Mouse (Mus musculus) stomach, embryonic 15.5 days (tissue): ENCODE measurements around the gene Ttbk2. TPM values are rescaled to one million over a fixed set of nuclear protein-coding genes. Genes with fewer than 3 reads are reported as not detected.
A peak's percentile ranks its signal among the peaks of the same experiment; 100 is the strongest.

ENCODE experiments used
- ATAC-seq: fragments of 200-750 bp; cut with Nextera tagmentation; 2 replicates; pipeline ENCODE4 v1.8.0; 2017; ENCODE audit warnings: low read depth, moderate number of reproducible peaks, moderate TSS enrichment; ENCODE audit not compliant: insufficient read depth, low FRiP score
- H3K27ac ChIP-seq: fragments of 300-500 bp; sonication (generic); 2 replicates; pipeline ENCODE4 v1.5.1; 2015; ENCODE audit warnings: mild to moderate bottlenecking, inconsistent platforms
- H3K27me3 ChIP-seq: fragments of 300-500 bp; sonication (generic); replicated peaks from 2 replicates; pipeline ENCODE4 v1.6.1; 2015; ENCODE audit warnings: inconsistent platforms
- H3K36me3 ChIP-seq: fragments of 300-500 bp; sonication (generic); 2 replicates; pipeline ENCODE4 v1.6.1; 2015; ENCODE audit warnings: inconsistent platforms
- H3K4me1 ChIP-seq: fragments of 300-500 bp; sonication (generic); 2 replicates; pipeline ENCODE4 v1.6.1; 2015; ENCODE audit warnings: inconsistent platforms
- H3K4me2 ChIP-seq: fragments of 300-500 bp; sonication (generic); 2 replicates; pipeline ENCODE4 v1.6.1; 2015; ENCODE audit warnings: mild to moderate bottlenecking, inconsistent platforms
- H3K4me3 ChIP-seq: fragments of 300-500 bp; sonication (generic); replicated peaks from 2 replicates; pipeline ENCODE4 v1.5.1; 2015; ENCODE audit warnings: inconsistent platforms
- H3K9ac ChIP-seq: fragments of 300-500 bp; sonication (generic); 2 replicates; pipeline ENCODE4 v1.6.1; 2015; ENCODE audit warnings: inconsistent platforms
- H3K9me3 ChIP-seq: fragments of 300-500 bp; sonication (generic); 2 replicates; pipeline ENCODE4 v1.6.1; 2016; ENCODE audit warnings: inconsistent platforms
- WGBS: fragments of 180-500 bp; shearing (Covaris S2); methylation state at CpG from one replicate; pipeline ENCODE4 v1.1.7; 2015; 5-methylcytosine and 5-hydroxymethylcytosine counted together
- polyA plus RNA-seq: library from polyadenylated mRNA; unstranded; fragments of >200 nt; fragmentation: Nextera tagmentation; extraction: Ambion mirVana; gene quantifications from 2 replicates; pipeline ENCODE4 v1.2.1, GENCODE M21; 2015

The Ttbk2 gene
- polyA plus RNA-seq, 1 experiment from 2014 or later, result 2.9 TPM

- WGBS, result 0% methylated on average over 59 of the region's 61 CpGs
- H3K36me3 ChIP-seq, result peaks cover 19% of the 10 kb centered on the region
- ATAC-seq, result peak; percentile 98
- peak overlapping the region; percentile 89 for H3K4me2 ChIP-seq
- no peaks in the 10 kb centered on the region for H3K9me3 ChIP-seq
- no peaks in the 10 kb centered on the region for H3K27me3 ChIP-seq
- peak overlapping the region; percentile 75 for H3K4me3 ChIP-seq
- H3K9ac ChIP-seq, result peak overlapping the region; percentile 87
- peaks cover 17% of the 10 kb centered on the region; the same call in 1 of the 2 replicates for H3K4me1 ChIP-seq
- H3K27ac ChIP-seq, result peak overlapping the region; percentile 96
Observed at GRCm38 (mm10) chr2:120731167-120731862, 119.1 kb downstream of the Ttbk2 start.

GRCm38 (mm10) chr2:120730639-120731166, 119.7 kb downstream of the Ttbk2 start:
- Histone ChIP-seq H3K27me3 (no peaks in the 10 kb centered on the region), H3K4me3 (peak overlapping the region; percentile 75), H3K36me3 (peaks cover 25% of the 10 kb centered on the region), H3K9ac (peak overlapping the region; percentile 87), H3K9me3 (no peaks in the 10 kb centered on the region), H3K4me2 (peak overlapping the region; percentile 89), H3K4me1 (peaks cover 17% of the 10 kb centered on the region; the same call in 1 of the 2 replicates), H3K27ac (peak overlapping the region; percentile 96)
- WGBS, result under 1% methylated on average over 50 of the region's 50 CpGs
- peak; percentile 11 for ATAC-seq

GRCm38 (mm10) chr2:120729775-120730585, 120.4 kb downstream of the Ttbk2 start:
- Histone ChIP-seq H3K27me3 (no peaks in the 10 kb centered on the region), H3K9me3 (no peaks in the 10 kb centered on the region), H3K4me1 (peaks cover 17% of the 10 kb centered on the region; the same call in 1 of the 2 replicates), H3K9ac (peak overlapping the region; percentile 87), H3K4me2 (peak overlapping the region; percentile 89), H3K36me3 (peaks cover 32% of the 10 kb centered on the region), H3K4me3 (peak overlapping the region; percentile 75), H3K27ac (no peak overlapping the region)
- ATAC-seq, result no peak
- WGBS, result 8% methylated on average over 23 of the region's 23 CpGs

GRCm38 (mm10) chr2:120724176-120724575, 126.2 kb downstream of the Ttbk2 start:
- no peak for ATAC-seq
- Histone ChIP-seq H3K9ac (no peak overlapping the region), H3K27me3 (no peaks in the 10 kb centered on the region), H3K9me3 (no peaks in the 10 kb centered on the region), H3K4me1 (0 out of 2 replicates have a peak, but pooled peaks cover 10% of the 10 kb centered on the region), H3K4me3 (no peak overlapping the region), H3K36me3 (peaks cover 85% of the 10 kb centered on the region), H3K4me2 (no peak overlapping the region), H3K27ac (no peak overlapping the region)
- 75% methylated on average over 6 of the region's 6 CpGs for WGBS

- Histone ChIP-seq H3K9ac (no peak overlapping the region), H3K4me2 (no peak overlapping the region), H3K4me1 (0 out of 2 replicates have a peak, but pooled peaks cover 4% of the 10 kb centered on the region), H3K27ac (no peak overlapping the region), H3K4me3 (no peak overlapping the region), H3K36me3 (peaks cover 90% of the 10 kb centered on the region), H3K9me3 (no peaks in the 10 kb centered on the region), H3K27me3 (no peaks in the 10 kb centered on the region)
- WGBS, result 74% methylated on average over 4 of the region's 4 CpGs
- no peak for ATAC-seq
Observed at GRCm38 (mm10) chr2:120723621-120724020, 126.8 kb downstream of the Ttbk2 start.

GRCm38 (mm10) chr2:120722491-120722890, 127.9 kb downstream of the Ttbk2 start:
- Histone ChIP-seq H3K4me2 (no peak overlapping the region), H3K27ac (no peak overlapping the region), H3K9me3 (no peaks in the 10 kb centered on the region), H3K9ac (no peak overlapping the region), H3K36me3 (peaks cover 92% of the 10 kb centered on the region), H3K27me3 (no peaks in the 10 kb centered on the region), H3K4me3 (no peak overlapping the region), H3K4me1 (no peaks in the 10 kb centered on the region)
- 69% methylated on average over 8 of the region's 8 CpGs for WGBS
- ATAC-seq, result no peak

GRCm38 (mm10) chr2:120721911-120722310, 128.5 kb downstream of the Ttbk2 start:
- 89% methylated on average over 2 of the region's 2 CpGs for WGBS
- peaks cover 92% of the 10 kb centered on the region for H3K36me3 ChIP-seq

GRCm38 (mm10) chr2:120720821-120721220, 129.6 kb downstream of the Ttbk2 start:
- no peaks in the 10 kb centered on the region for H3K4me1 ChIP-seq
- H3K4me2 ChIP-seq, result no peak overlapping the region
- ATAC-seq, result no peak
- H3K4me3 ChIP-seq, result no peak overlapping the region
- H3K9ac ChIP-seq, result no peak overlapping the region
- H3K27ac ChIP-seq, result no peak overlapping the region
- 91% methylated on average over 6 of the region's 6 CpGs for WGBS
- H3K9me3 ChIP-seq, result no peaks in the 10 kb centered on the region
- no peaks in the 10 kb centered on the region for H3K27me3 ChIP-seq
- H3K36me3 ChIP-seq, result peaks cover 81% of the 10 kb centered on the region

More at GRCm38 (mm10) chr2:120721911-120722310, 128.5 kb downstream of the Ttbk2 start:
- no peak overlapping the region for H3K4me2 ChIP-seq
- no peak overlapping the region for H3K9ac ChIP-seq
- no peak overlapping the region for H3K27ac ChIP-seq
- H3K4me3 ChIP-seq, result no peak overlapping the region
- no peak for ATAC-seq
- no peaks in the 10 kb centered on the region for H3K4me1 ChIP-seq
- H3K9me3 ChIP-seq, result no peaks in the 10 kb centered on the region
- no peaks in the 10 kb centered on the region for H3K27me3 ChIP-seq

GRCm38 (mm10) chr2:120718496-120718895, 131.9 kb downstream of the Ttbk2 start:
- H3K27me3 ChIP-seq, result no peaks in the 10 kb centered on the region
- H3K9me3 ChIP-seq, result no peaks in the 10 kb centered on the region
- no peak overlapping the region for H3K9ac ChIP-seq
- H3K27ac ChIP-seq, result no peak overlapping the region
- H3K4me3 ChIP-seq, result no peak overlapping the region
- peaks cover 69% of the 10 kb centered on the region for H3K36me3 ChIP-seq
- WGBS, result 92% methylated on average over 8 of the region's 8 CpGs
- H3K4me2 ChIP-seq, result no peak overlapping the region
- no peaks in the 10 kb centered on the region for H3K4me1 ChIP-seq
- ATAC-seq, result no peak

- H3K4me1 ChIP-seq, result no peaks in the 10 kb centered on the region
- ATAC-seq, result no peak
- no peak overlapping the region for H3K4me3 ChIP-seq
- H3K4me2 ChIP-seq, result no peak overlapping the region
- H3K9me3 ChIP-seq, result no peaks in the 10 kb centered on the region
- H3K9ac ChIP-seq, result no peak overlapping the region
- no peak overlapping the region for H3K27ac ChIP-seq
- H3K27me3 ChIP-seq, result no peaks in the 10 kb centered on the region
- 96% methylated on average over 3 of the region's 3 CpGs for WGBS
- H3K36me3 ChIP-seq, result peaks cover 30% of the 10 kb centered on the region
Observed at GRCm38 (mm10) chr2:120713441-120713840, 137.0 kb downstream of the Ttbk2 start.

GRCm38 (mm10) chr2:120710948-120711347, 139.5 kb downstream of the Ttbk2 start:
- Histone ChIP-seq H3K9ac (no peak overlapping the region), H3K4me1 (no peaks in the 10 kb centered on the region), H3K4me3 (no peak overlapping the region), H3K9me3 (no peaks in the 10 kb centered on the region), H3K36me3 (peaks cover 17% of the 10 kb centered on the region), H3K27me3 (no peaks in the 10 kb centered on the region), H3K27ac (no peak overlapping the region), H3K4me2 (no peak overlapping the region)
- ATAC-seq, result no peak
- 81% methylated on average over 3 of the region's 3 CpGs for WGBS

GRCm38 (mm10) chr2:120710154-120710553, 140.2 kb downstream of the Ttbk2 start:
- H3K4me3 ChIP-seq, result no peak overlapping the region
- H3K9me3 ChIP-seq, result no peaks in the 10 kb centered on the region
- no peak overlapping the region for H3K9ac ChIP-seq
- peaks cover 15% of the 10 kb centered on the region for H3K36me3 ChIP-seq
- H3K4me2 ChIP-seq, result no peak overlapping the region
- H3K27me3 ChIP-seq, result no peaks in the 10 kb centered on the region
- 80% methylated on average over 3 of the region's 3 CpGs for WGBS
- H3K27ac ChIP-seq, result no peak overlapping the region
- no peak for ATAC-seq
- H3K4me1 ChIP-seq, result no peaks in the 10 kb centered on the region
